Mouse (Mus musculus): ENCODE measurements at regions not wholly inside any gene's neighbourhood (a gene's known extent, or its start where the extent isn't known, plus 50 kb on each side); places are given as distances from the start of the nearest gene placed in this dataset. TPM values are rescaled to one million over a fixed set of nuclear protein-coding genes. Genes with fewer than 3 reads are reported as not detected.

Small RNA genes in the stretch of these regions (microRNA-seq; reads per million reads assigned to microRNA genes)
- gene Gm44488, result not detected
